Mouse (Mus musculus) stomach, postnatal 0 days (tissue): Measurements from ENCODE around the gene A930002H24Rik. TPM values are rescaled to one million over a fixed set of nuclear protein-coding genes. Genes with fewer than 3 reads are reported as not detected.

Experiments
- ATAC-seq: fragments of 200-750 bp; cut with Nextera tagmentation; 2 replicates; pipeline ENCODE4 v1.8.0; 2017; ENCODE audit not compliant: low FRiP score, low TSS enrichment
- DNase-seq: peaks from one replicate; pipeline ENCODE4 v3.0.0-alpha.2; 2016; ENCODE audit warnings: low spot score
- H3K27ac ChIP-seq: fragments of 300-500 bp; sonication (generic); replicated peaks from 2 replicates; pipeline ENCODE4 v1.5.1; 2014; ENCODE audit warnings: mild to moderate bottlenecking, control low read depth
- H3K27me3 ChIP-seq: fragments of 300-500 bp; sonication (generic); 2 replicates; pipeline ENCODE4 v1.6.1; 2014; ENCODE audit warnings: low read length; ENCODE audit not compliant: control insufficient read depth, insufficient read depth
- H3K36me3 ChIP-seq: fragments of 300-500 bp; sonication (generic); 2 replicates; pipeline ENCODE4 v1.6.1; 2014; ENCODE audit warnings: low read length, mixed read lengths; ENCODE audit not compliant: control insufficient read depth, insufficient read depth
- H3K4me1 ChIP-seq: fragments of 300-500 bp; sonication (generic); replicated peaks from 2 replicates; pipeline ENCODE4 v1.6.1; 2014; ENCODE audit warnings: antibody characterized with exemption; ENCODE audit not compliant: control insufficient read depth, insufficient read depth
- H3K4me2 ChIP-seq: fragments of 300-500 bp; sonication (generic); replicated peaks from 2 replicates; pipeline ENCODE4 v1.6.1; 2014; ENCODE audit warnings: low read depth, mild to moderate bottlenecking, control low read depth, moderate library complexity
- H3K4me3 ChIP-seq: fragments of 300-500 bp; sonication (generic); 2 replicates; pipeline ENCODE4 v1.5.1; 2014; ENCODE audit warnings: low read depth, low read length, control low read depth
- H3K9ac ChIP-seq: fragments of 300-500 bp; sonication (generic); 2 replicates; pipeline ENCODE4 v1.6.1; 2014; ENCODE audit warnings: mild to moderate bottlenecking, low read length, control low read depth, mixed read lengths
- H3K9me3 ChIP-seq: fragments of 300-500 bp; sonication (generic); 2 replicates; pipeline ENCODE4 v1.6.1; 2016; ENCODE audit warnings: low read length; ENCODE audit not compliant: control insufficient read depth
- CTCF ChIP-seq: IDR thresholded peaks from 2 replicates; pipeline ENCODE4 v1.5.1; 2016; ENCODE audit warnings: antibody characterized with exemption, low read depth, mild to moderate bottlenecking, moderate library complexity
- EP300 ChIP-seq: optimal IDR thresholded peaks from 2 replicates; pipeline ENCODE3; 2016; ENCODE audit warnings: antibody characterized with exemption
- WGBS: fragments of 180-500 bp; shearing (Covaris S2); extraction: QIAGEN DNeasy Blood & Tissue Kit; methylation state at CpG from one replicate; pipeline ENCODE4 v1.1.7; 2014; 5-methylcytosine and 5-hydroxymethylcytosine counted together
- polyA plus RNA-seq: library from polyadenylated mRNA; unstranded; fragments of >200 nt; fragmentation: Nextera tagmentation; extraction: Ambion mirVana; gene quantifications from 2 replicates; pipeline ENCODE4 v1.2.1, GENCODE M21; 2015

Gene A930002H24Rik
- polyA plus RNA-seq, 1 experiment from 2014 or later, result 3.4 TPM

DNA sequence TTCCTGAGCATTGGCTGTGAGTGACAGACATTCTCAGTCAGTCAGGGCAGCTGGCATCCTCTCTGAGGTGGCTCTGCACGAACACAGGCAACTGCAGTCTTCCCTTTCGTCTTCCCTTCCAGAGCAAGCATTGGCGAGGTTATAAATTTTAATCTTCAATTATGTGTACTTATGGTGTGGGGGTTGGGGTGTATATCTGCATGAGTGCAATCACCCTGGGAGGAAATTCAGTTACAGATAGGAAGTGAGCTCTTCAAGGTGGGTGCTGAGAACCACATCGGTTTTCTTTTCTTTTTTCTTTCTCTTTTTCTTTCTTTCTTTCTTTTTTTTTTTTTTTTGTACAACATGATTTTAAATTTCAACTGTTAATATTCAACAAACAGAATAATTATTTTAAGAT lies 32.0 kb downstream of the A930002H24Rik start:
- DNase-seq, result no peak
- WGBS, result 71% methylated on average over 4 of the region's 4 CpGs
- ATAC-seq, result no peak

DNA sequence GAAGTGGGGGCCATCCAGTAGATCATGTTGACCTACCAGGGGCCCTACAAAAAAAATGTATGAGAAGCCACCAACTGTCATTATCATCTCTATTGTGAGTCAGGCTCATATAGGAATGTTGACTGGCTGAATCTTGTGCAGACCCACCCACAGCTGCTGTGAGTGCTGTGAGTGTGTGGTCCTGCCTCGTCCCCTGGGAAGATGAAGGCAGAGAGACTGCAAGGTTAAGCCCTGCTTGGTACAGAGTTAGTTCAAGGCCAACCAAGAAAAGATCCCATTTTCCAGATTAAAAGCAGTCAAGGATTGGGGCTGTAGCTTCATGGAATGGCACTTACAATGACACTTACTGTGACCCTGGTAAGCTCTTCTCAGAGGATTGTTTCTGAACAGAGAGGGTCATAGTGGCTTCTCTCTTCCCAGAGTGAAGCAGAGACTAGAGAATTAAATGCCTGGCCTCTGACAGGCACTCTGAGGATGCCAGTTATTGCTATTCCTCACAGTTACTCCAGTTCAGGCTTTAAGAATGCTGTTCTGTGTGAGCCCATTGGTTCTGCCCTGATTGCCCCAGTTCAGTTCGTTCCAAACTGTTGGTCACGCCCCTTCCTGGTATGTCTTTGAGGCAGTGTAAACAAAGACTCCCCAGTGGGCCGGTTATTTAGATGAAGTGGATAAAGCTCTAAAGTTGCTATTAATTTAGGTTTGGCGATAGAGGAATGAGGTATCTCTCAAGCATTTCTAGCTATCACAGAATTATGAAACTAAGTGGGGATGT lies 34.8 kb downstream of the A930002H24Rik start:
- Histone ChIP-seq H3K27me3 (no peaks in the 10 kb centered on the region), H3K4me3 (no peak overlapping the region), H3K9me3 (no peaks in the 10 kb centered on the region), H3K4me2 (no peak overlapping the region), H3K36me3 (no peaks in the 10 kb centered on the region), H3K27ac (no peak overlapping the region), H3K9ac (no peak overlapping the region), H3K4me1 (no peaks in the 10 kb centered on the region)
- no peak for ATAC-seq
- no peak for DNase-seq
- 37% methylated on average over 5 of the region's 5 CpGs for WGBS
- TF ChIP-seq EP300 (no peak), CTCF (no peak)

More for the DNA sequence above, 32.0 kb downstream of the A930002H24Rik start:
- Histone ChIP-seq H3K27ac (no peak overlapping the region), H3K4me1 (no peaks in the 10 kb centered on the region), H3K36me3 (no peaks in the 10 kb centered on the region), H3K27me3 (no peaks in the 10 kb centered on the region), H3K4me3 (no peak overlapping the region), H3K9ac (no peak overlapping the region), H3K4me2 (no peak overlapping the region), H3K9me3 (no peaks in the 10 kb centered on the region)
- TF ChIP-seq EP300 (no peak), CTCF (no peak)

DNA sequence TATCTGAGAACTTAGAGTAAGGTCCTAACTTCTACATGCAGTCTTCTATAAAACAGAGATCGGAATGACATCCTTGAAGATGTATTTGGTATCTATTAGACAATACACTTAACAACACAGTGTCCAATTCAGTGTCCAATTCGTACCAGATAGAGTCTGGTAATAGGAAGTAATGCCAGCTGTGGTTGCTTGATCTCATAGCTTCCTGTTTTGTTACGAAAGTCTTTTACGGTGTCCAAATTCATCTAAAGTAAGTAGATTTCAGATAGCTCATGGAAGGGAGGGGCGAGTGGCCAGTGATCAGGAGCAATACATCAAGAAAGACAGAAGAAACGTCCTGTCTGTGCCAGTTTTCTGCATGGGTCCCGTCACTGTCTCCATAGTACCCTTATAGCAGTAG lies 36.8 kb downstream of the A930002H24Rik start:
- WGBS, result 74% methylated on average over 7 of the region's 7 CpGs
- Histone ChIP-seq H3K27ac (no peak overlapping the region), H3K9ac (no peak overlapping the region), H3K4me3 (no peak overlapping the region), H3K4me2 (no peak overlapping the region), H3K4me1 (no peaks in the 10 kb centered on the region), H3K9me3 (no peaks in the 10 kb centered on the region), H3K27me3 (no peaks in the 10 kb centered on the region), H3K36me3 (no peaks in the 10 kb centered on the region)
- DNase-seq (no peak), ATAC-seq (no peak)
- TF ChIP-seq EP300 (no peak), CTCF (no peak)

DNA sequence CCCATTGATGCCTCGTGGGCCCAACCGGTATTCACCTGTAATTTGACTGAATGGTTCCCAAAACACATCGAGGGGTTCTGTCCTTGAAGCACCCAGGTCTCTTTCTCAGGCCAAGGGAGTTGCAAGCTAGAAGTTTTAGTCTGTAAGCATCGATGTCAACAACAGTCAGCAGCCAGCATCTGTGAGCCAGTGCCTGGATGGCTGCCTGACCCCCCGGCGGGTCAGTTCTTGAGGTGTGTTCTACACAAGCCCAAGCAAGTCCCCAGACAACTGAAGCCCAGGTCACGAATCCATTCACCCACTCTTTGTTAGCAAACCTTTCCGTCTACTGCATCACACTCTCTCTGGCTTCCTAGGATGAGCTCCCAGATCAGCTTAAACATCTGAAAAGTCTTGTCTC lies 37.4 kb downstream of the A930002H24Rik start:
- ATAC-seq, result no peak
- Histone ChIP-seq H3K27ac (no peak overlapping the region), H3K4me2 (no peak overlapping the region), H3K36me3 (no peaks in the 10 kb centered on the region), H3K27me3 (no peaks in the 10 kb centered on the region), H3K9ac (no peak overlapping the region), H3K4me3 (no peak overlapping the region), H3K4me1 (no peaks in the 10 kb centered on the region), H3K9me3 (no peaks in the 10 kb centered on the region)
- WGBS, result 84% methylated on average over 8 of the region's 8 CpGs
- TF ChIP-seq EP300, result no peak
- TF ChIP-seq CTCF, result no peak
- no peak for DNase-seq

DNA sequence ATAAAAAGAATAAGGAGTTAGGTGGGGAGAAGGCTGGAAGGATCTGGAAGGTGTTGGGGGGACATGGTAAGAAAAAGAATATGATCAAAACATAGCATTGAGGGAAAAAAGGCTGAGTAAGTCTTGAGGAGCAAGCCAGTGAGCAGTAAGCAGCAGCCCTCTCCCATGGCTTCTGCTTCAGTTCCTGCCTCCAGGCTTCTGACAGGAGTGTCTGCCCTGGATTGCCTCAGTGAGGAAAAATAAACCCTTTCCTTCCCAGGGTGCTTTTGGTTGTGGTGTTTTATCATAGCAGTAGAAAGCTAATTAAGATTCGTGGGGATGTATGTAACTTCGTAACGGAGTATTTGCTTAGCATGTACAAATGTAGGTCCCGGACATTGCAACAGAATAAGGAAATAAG lies 39.5 kb downstream of the A930002H24Rik start:
- H3K27me3 ChIP-seq, result no peaks in the 10 kb centered on the region
- ATAC-seq (no peak), DNase-seq (no peak)
- no peak overlapping the region for H3K4me2 ChIP-seq
- H3K4me1 ChIP-seq, result no peaks in the 10 kb centered on the region
- H3K27ac ChIP-seq, result no peak overlapping the region
- no peak overlapping the region for H3K9ac ChIP-seq
- no peaks in the 10 kb centered on the region for H3K9me3 ChIP-seq
- H3K4me3 ChIP-seq, result no peak overlapping the region
- 79% methylated on average over 4 of the region's 4 CpGs for WGBS
- H3K36me3 ChIP-seq, result no peaks in the 10 kb centered on the region
- no peak for TF ChIP-seq EP300
- TF ChIP-seq CTCF, result no peak

DNA sequence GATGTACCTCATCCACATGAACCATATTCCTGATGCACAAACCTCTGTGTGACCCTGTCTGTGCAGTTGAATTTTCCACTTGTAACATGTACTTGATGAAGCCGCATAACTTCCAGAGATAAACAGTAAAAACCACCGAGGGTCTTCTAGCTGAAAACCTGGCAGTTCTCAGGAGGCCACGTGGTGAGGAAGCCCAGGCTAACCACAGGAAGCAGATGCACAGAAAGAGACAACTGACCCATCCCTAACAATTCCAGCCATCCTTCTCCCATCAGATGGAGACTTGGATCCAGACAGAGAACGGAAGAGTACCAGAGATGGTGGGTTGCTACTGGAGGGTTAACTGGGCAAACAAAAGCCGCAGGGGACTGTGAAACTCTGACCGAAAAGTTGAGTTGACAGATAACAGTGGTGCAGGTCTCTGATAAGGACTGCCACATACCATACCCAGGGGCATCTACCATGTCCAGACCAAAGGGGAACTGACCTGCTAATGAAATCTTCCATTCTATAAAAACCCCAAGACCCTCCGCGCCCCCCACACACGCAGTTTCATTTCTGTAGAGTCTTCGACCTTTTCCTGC lies 45.1 kb downstream of the A930002H24Rik start:
- no peaks in the 10 kb centered on the region for H3K9me3 ChIP-seq
- no peaks in the 10 kb centered on the region for H3K4me1 ChIP-seq
- no peak overlapping the region for H3K4me3 ChIP-seq
- TF ChIP-seq CTCF (no peak), EP300 (no peak)
- no peaks in the 10 kb centered on the region for H3K36me3 ChIP-seq
- H3K9ac ChIP-seq, result no peak overlapping the region
- ATAC-seq (no peak), DNase-seq (no peak)
- no peak overlapping the region for H3K27ac ChIP-seq
- H3K27me3 ChIP-seq, result no peaks in the 10 kb centered on the region
- 70% methylated on average over 10 of the region's 10 CpGs for WGBS
- no peak overlapping the region for H3K4me2 ChIP-seq
